In genomic region chr8:63828141-63828540, GRCm38 (mm10) we compare ENCODE assay signal across 17 mouse cellular contexts.
"Had no signal": no experiment of that assay in that cellular context is flagged by ENCODE, and none has a peak within 500 bp of the region (broad histone marks: within the 10 kb centered on the region; RNA-seq: fewer than 3 reads in every experiment).

No protein-coding gene starts in this region.

- DNase-seq: retina, postnatal 1 day; right cerebral cortex, adult 18-20 months; right cerebral cortex, postnatal 14 days; right cerebral cortex, postnatal 25 days; right cerebral cortex, postnatal 4 days; spleen, adult 18-20 months; thymus, adult 18-20 months; thymus, adult 2 months; thymus, postnatal 14 days; thymus, postnatal 25 days; thymus, postnatal 36 days; thymus, postnatal 4 days had no signal

- H3K36me3 ChIP-seq: neural tube, embryonic 12.5 days; neural tube, embryonic 13.5 days; neural tube, embryonic 15.5 days; stomach, embryonic 15.5 days had no signal

- H3K4me3 ChIP-seq: neural tube, embryonic 12.5 days; neural tube, embryonic 13.5 days; neural tube, embryonic 15.5 days; stomach, embryonic 15.5 days had no signal

- H3K27me3 ChIP-seq: neural tube, embryonic 12.5 days; neural tube, embryonic 13.5 days; neural tube, embryonic 15.5 days; stomach, embryonic 15.5 days had no signal

- H3K27ac ChIP-seq: neural tube, embryonic 12.5 days; neural tube, embryonic 13.5 days; neural tube, embryonic 15.5 days; stomach, embryonic 15.5 days; stomach, postnatal 0 days had no signal

- H3K4me2 ChIP-seq: neural tube, embryonic 12.5 days; neural tube, embryonic 13.5 days; neural tube, embryonic 15.5 days; stomach, embryonic 15.5 days had no signal

- H3K9me3 ChIP-seq: neural tube, embryonic 12.5 days; neural tube, embryonic 13.5 days; neural tube, embryonic 15.5 days; stomach, embryonic 15.5 days had no signal

- H3K4me1 ChIP-seq: neural tube, embryonic 12.5 days; neural tube, embryonic 13.5 days; neural tube, embryonic 15.5 days; stomach, embryonic 15.5 days had no signal

- H3K9ac ChIP-seq: neural tube, embryonic 12.5 days; neural tube, embryonic 13.5 days; neural tube, embryonic 15.5 days; stomach, embryonic 15.5 days had no signal
